ENCODE assay signal across 26 mouse cellular contexts in genomic region chr11:51349665-51350064, GRCm38 (mm10). TPM values are rescaled to one million over a fixed set of nuclear protein-coding genes. Genes with fewer than 3 reads are reported as not detected.
DNase-seq lines count a peak whose midpoint lies in the region; ATAC-seq and TF ChIP-seq lines count a peak whose summit lies in the region.
"Had no signal": no experiment of that assay in that cellular context is flagged by ENCODE, and none has a peak within 500 bp of the region (broad histone marks: within the 10 kb centered on the region; RNA-seq: fewer than 3 reads in every experiment).

No protein-coding gene starts in this region.

- peak; percentile 34; the same call in 1 of the 2 replicates for ATAC-seq in forebrain, postnatal 0 days
- ATAC-seq in forebrain, embryonic 13.5 days, result no peak
- no peak for ATAC-seq in liver, embryonic 11.5 days (replicated peaks; ENCODE audit: low FRiP score)
- no peak for ATAC-seq in embryonic facial prominence, embryonic 15.5 days (ENCODE audit: insufficient number of reproducible peaks, low FRiP score, low TSS enrichment, low read depth)
- ATAC-seq: forebrain, embryonic 15.5 days; hindbrain, postnatal 0 days had no signal

- no peaks in the 10 kb centered on the region for H3K9me3 ChIP-seq in forebrain, postnatal 0 days (ENCODE audit: low read length)
- H3K9me3 ChIP-seq in forebrain, embryonic 13.5 days (replicated peaks), result no peaks in the 10 kb centered on the region
- no peaks in the 10 kb centered on the region for H3K9me3 ChIP-seq in liver, embryonic 11.5 days (ENCODE audit: control insufficient read depth, low read length)
- H3K9me3 ChIP-seq in CH12.LX (replicated peaks; ENCODE audit: low read length), result no peaks in the 10 kb centered on the region
- H3K9me3 ChIP-seq in embryonic facial prominence, embryonic 15.5 days (replicated peaks), result no peaks in the 10 kb centered on the region
- H3K9me3 ChIP-seq: embryonic facial prominence, embryonic 12.5 days; forebrain, embryonic 10.5 days; forebrain, embryonic 15.5 days; G1E; heart, embryonic 10.5 days; heart, embryonic 15.5 days; hindbrain, embryonic 13.5 days had no signal

- in situ Hi-C loops in CH12.LX (cut with MboI; ENCODE audit: low pct_ligation_motif_present, low pct_unique_long_range_greater_than_20kb, low sequenced_read_pairs), result no loop called here

- no peak for TF ChIP-seq CTCF in forebrain, postnatal 0 days (IDR thresholded peaks at IDR 0.05; ENCODE audit: low read depth)
- TF ChIP-seq CTCF in liver, adult 2 months (IDR thresholded peaks at IDR 0.05; ENCODE audit: low read depth, low read length), result no peak
- no peak for TF ChIP-seq CTCF in CH12.LX (conservative IDR thresholded peaks at IDR 0.05 in 1 of 2, IDR thresholded peaks at IDR 0.05 in 1 of 2; ENCODE audit: low read depth in 2 of 2, low read length in 2 of 2)

- no peaks in the 10 kb centered on the region for H3K27me3 ChIP-seq in forebrain, postnatal 0 days (ENCODE audit: insufficient read depth, low read length)
- H3K27me3 ChIP-seq in forebrain, embryonic 13.5 days, result no peaks in the 10 kb centered on the region
- no peaks in the 10 kb centered on the region for H3K27me3 ChIP-seq in liver, adult 2 months (ENCODE audit: control insufficient read depth, insufficient read depth, low read length)
- no peaks in the 10 kb centered on the region for H3K27me3 ChIP-seq in liver, embryonic 11.5 days (replicated peaks; ENCODE audit: control insufficient read depth, insufficient read depth, low read length)
- H3K27me3 ChIP-seq in CH12.LX (replicated peaks), result peaks cover 71% of the 10 kb centered on the region
- H3K27me3 ChIP-seq in embryonic facial prominence, embryonic 15.5 days, result no peaks in the 10 kb centered on the region
- H3K27me3 ChIP-seq: forebrain, embryonic 15.5 days; hindbrain, embryonic 13.5 days had no signal

- H3K4me3 ChIP-seq in forebrain, postnatal 0 days (ENCODE audit: low read depth, low read length), result no peak overlapping the region
- no peak overlapping the region for H3K4me3 ChIP-seq in forebrain, embryonic 13.5 days
- no peak overlapping the region for H3K4me3 ChIP-seq in liver, adult 2 months (ENCODE audit: insufficient read depth, low read depth, low read length)
- no peak overlapping the region for H3K4me3 ChIP-seq in liver, embryonic 11.5 days (ENCODE audit: low read depth, low read length)
- no peak overlapping the region for H3K4me3 ChIP-seq in CH12.LX (replicated peaks in 1 of 3; ENCODE audit: low read depth in 2 of 3, low read length in 2 of 3, poor library complexity in 1 of 3)
- H3K4me3 ChIP-seq in embryonic facial prominence, embryonic 15.5 days (replicated peaks), result no peak overlapping the region
- H3K4me3 ChIP-seq: embryonic facial prominence, embryonic 12.5 days; erythroblast, embryonic 14.5 days; forebrain, embryonic 10.5 days; forebrain, embryonic 15.5 days; heart, embryonic 10.5 days; heart, embryonic 15.5 days; hindbrain, embryonic 13.5 days had no signal

- H3K79me2 ChIP-seq in liver, adult 2 months (ENCODE audit: control insufficient read depth, insufficient read depth, low read length), result no peaks in the 10 kb centered on the region
- H3K79me2 ChIP-seq in CH12.LX (replicated peaks; ENCODE audit: control insufficient read depth, extremely low read depth, insufficient read depth, poor library complexity, severe bottlenecking), result no peaks in the 10 kb centered on the region

- no peak for TF ChIP-seq POLR2A in liver, adult 2 months (IDR thresholded peaks at IDR 0.05; ENCODE audit: extremely low read depth, insufficient read depth, low read length)
- no peak for TF ChIP-seq POLR2A in CH12.LX (IDR thresholded peaks at IDR 0.05; ENCODE audit: low read depth, low read length)

- H3K4me1 ChIP-seq in forebrain, postnatal 0 days (ENCODE audit: insufficient read depth), result no peaks in the 10 kb centered on the region
- H3K4me1 ChIP-seq in forebrain, embryonic 13.5 days, result no peaks in the 10 kb centered on the region
- H3K4me1 ChIP-seq in liver, adult 2 months (ENCODE audit: control insufficient read depth, insufficient read depth, low read length), result no peaks in the 10 kb centered on the region
- no peaks in the 10 kb centered on the region for H3K4me1 ChIP-seq in liver, embryonic 11.5 days (replicated peaks; ENCODE audit: control insufficient read depth, insufficient read depth, low read length)
- H3K4me1 ChIP-seq in CH12.LX (ENCODE audit: control insufficient read depth in 1 of 2, insufficient read depth in 2 of 2), result peaks cover 0 to 11% of the 10 kb centered on the region in 2 experiments; a peak in 2 of 4 replicates
- H3K4me1 ChIP-seq in embryonic facial prominence, embryonic 15.5 days, result peaks cover 36% of the 10 kb centered on the region
- H3K4me1 ChIP-seq: forebrain, embryonic 15.5 days had no signal

- no peak for TF ChIP-seq RAD21 in CH12.LX (IDR thresholded peaks at IDR 0.05; ENCODE audit: low read depth, low read length)

- H3K9ac ChIP-seq in forebrain, postnatal 0 days, result no peak overlapping the region
- H3K9ac ChIP-seq in forebrain, embryonic 13.5 days, result no peak overlapping the region
- H3K9ac ChIP-seq in liver, adult 2 months (ENCODE audit: low read depth, low read length), result no peak overlapping the region
- H3K9ac ChIP-seq in liver, embryonic 11.5 days (ENCODE audit: low read depth, low read length), result no peak overlapping the region
- no peak overlapping the region for H3K9ac ChIP-seq in CH12.LX (ENCODE audit: insufficient read depth, low read depth)
- H3K9ac ChIP-seq in embryonic facial prominence, embryonic 15.5 days, result no peak overlapping the region
- H3K9ac ChIP-seq: embryonic facial prominence, embryonic 12.5 days; forebrain, embryonic 15.5 days; heart, embryonic 15.5 days; hindbrain, embryonic 13.5 days had no signal

- H3K27ac ChIP-seq in forebrain, postnatal 0 days (ENCODE audit: low read depth, low read length), result no peak overlapping the region
- no peak overlapping the region for H3K27ac ChIP-seq in forebrain, embryonic 13.5 days
- no peak overlapping the region for H3K27ac ChIP-seq in liver, adult 2 months (replicated peaks; ENCODE audit: insufficient read depth, low read depth, low read length)
- no peak overlapping the region for H3K27ac ChIP-seq in liver, embryonic 11.5 days (ENCODE audit: low read depth, low read length)
- no peak overlapping the region for H3K27ac ChIP-seq in CH12.LX (ENCODE audit: insufficient read depth, low read depth)
- H3K27ac ChIP-seq in embryonic facial prominence, embryonic 15.5 days (replicated peaks), result 0 out of 2 replicates have a peak overlapping the region, but pooled peaks have one; percentile 4
- H3K27ac ChIP-seq: embryonic facial prominence, embryonic 12.5 days; forebrain, embryonic 10.5 days; forebrain, embryonic 15.5 days; heart, embryonic 10.5 days; heart, embryonic 15.5 days; hindbrain, embryonic 13.5 days; hindbrain, postnatal 0 days had no signal

- H3K4me2 ChIP-seq in forebrain, postnatal 0 days (ENCODE audit: low read depth), result no peak overlapping the region
- no peak overlapping the region for H3K4me2 ChIP-seq in forebrain, embryonic 13.5 days
- no peak overlapping the region for H3K4me2 ChIP-seq in liver, embryonic 11.5 days
- no peak overlapping the region for H3K4me2 ChIP-seq in CH12.LX (ENCODE audit: insufficient read depth, low read depth, poor library complexity, severe bottlenecking)
- no peak overlapping the region for H3K4me2 ChIP-seq in embryonic facial prominence, embryonic 15.5 days (replicated peaks)
- H3K4me2 ChIP-seq: embryonic facial prominence, embryonic 12.5 days; forebrain, embryonic 15.5 days; heart, embryonic 15.5 days; hindbrain, embryonic 13.5 days had no signal

- H3K36me3 ChIP-seq in forebrain, postnatal 0 days (ENCODE audit: insufficient read depth), result no peaks in the 10 kb centered on the region
- no peaks in the 10 kb centered on the region for H3K36me3 ChIP-seq in forebrain, embryonic 13.5 days (ENCODE audit: poor library complexity, severe bottlenecking)
- no peaks in the 10 kb centered on the region for H3K36me3 ChIP-seq in liver, adult 2 months (ENCODE audit: control insufficient read depth, insufficient read depth, low read length)
- no peaks in the 10 kb centered on the region for H3K36me3 ChIP-seq in liver, embryonic 11.5 days (ENCODE audit: control insufficient read depth, insufficient read depth, low read length)
- H3K36me3 ChIP-seq in CH12.LX (replicated peaks in 1 of 2; ENCODE audit: control insufficient read depth in 1 of 2, insufficient read depth in 1 of 2, low read length in 1 of 2), result no peaks in the 10 kb centered on the region
- H3K36me3 ChIP-seq in embryonic facial prominence, embryonic 15.5 days, result no peaks in the 10 kb centered on the region
- H3K36me3 ChIP-seq: embryonic facial prominence, embryonic 12.5 days; forebrain, embryonic 10.5 days; forebrain, embryonic 15.5 days; G1E; heart, embryonic 10.5 days; heart, embryonic 15.5 days; hindbrain, embryonic 13.5 days had no signal

- dilution Hi-C loops in CH12.LX (cut with MboI; ENCODE audit: extremely low pct_ligation_motif_present, extremely low pct_unique_long_range_greater_than_20kb, low sequenced_read_pairs), result no loop called here

- DNase-seq in forebrain, postnatal 0 days, result no peak
- peak; percentile 12 for DNase-seq in liver, adult 2 months (ENCODE audit: extremely low read depth, low read depth, low spot score)
- no peak for DNase-seq in liver, embryonic 11.5 days (ENCODE audit: low spot score)
- DNase-seq in CH12.LX (ENCODE audit: extremely low read depth), result peak; percentile 10
- no peak for DNase-seq in kidney, adult 11 months
- DNase-seq in right cerebral cortex, postnatal 36 days (ENCODE audit: low spot score in 2 of 2), result no peak
- DNase-seq: adrenal gland, adult 8-10 months; adrenal gland, postnatal 36 days; cerebellum, adult 11 months; cerebellum, adult 8-10 months; cerebellum, postnatal 14 days; embryo, embryonic 11 days; gastrocnemius, postnatal 14 days; heart, adult 18-20 months; heart, postnatal 14 days had no signal

- no peak for TF ChIP-seq EP300 in CH12.LX (IDR thresholded peaks at IDR 0.05; ENCODE audit: low read length)

TF ChIP-seq in CH12.LX, 34 proteins besides CTCF, POLR2A, EP300 and RAD21:
- TF ChIP-seq HCFC1 (IDR thresholded peaks at IDR 0.05; ENCODE audit: low read depth, low read length), result no peak
- TF ChIP-seq MAFK (IDR thresholded peaks at IDR 0.05; ENCODE audit: insufficient replicate concordance, low read length), result peak; percentile 98

RNA-seq across cellular contexts. Expression of gene Col23a1, which starts 59.9 kb away (rescaled TPM):
- total RNA-seq in forebrain, postnatal 0 days (2014; rRNA removed), result 11.8 and 12.6 TPM in 2 replicates
- 3.2 and 3.8 TPM in 2 replicates for polyA plus RNA-seq in forebrain, postnatal 0 days (2015; fragmentation: Nextera tagmentation; extraction: Ambion mirVana)
- polyA plus RNA-seq in forebrain, embryonic 13.5 days (2015; fragmentation: Nextera tagmentation; extraction: Ambion mirVana), result 1.3 and 1.7 TPM in 2 replicates
- 0.07 and 0.09 TPM in 2 replicates for total RNA-seq in liver, adult 2 months (2014; rRNA removed)
- polyA plus RNA-seq in liver, adult 2 months (2012; rRNA removed), result 0.05 TPM in 1 of 2 replicates, not detected in the other
- 1.6 and 2.0 TPM in 2 replicates for polyA plus RNA-seq in liver, embryonic 11.5 days (2014; fragmentation: Nextera tagmentation; extraction: Ambion mirVana)
- total RNA-seq in CH12.LX (2012; rRNA removed) (0.08 and 0.21 TPM in 2 replicates), CH12.LX (2014; rRNA removed) (0.04 and 0.11 TPM in 2 replicates)
- polyA plus RNA-seq in CH12.LX (2012; ENCODE audit: insufficient read length, low read depth), result 0.20 and 0.38 TPM in 2 replicates
- 26.2 and 28.8 TPM in 2 replicates for polyA plus RNA-seq in embryonic facial prominence, embryonic 15.5 days (2015; fragmentation: Nextera tagmentation; extraction: Ambion mirVana)
- polyA plus RNA-seq: erythroblast, embryonic 14.5 days had no signal

Comparison
In these comparisons a context has a peak if more than half of its experiments do, and no peak if none do; other contexts are left out.
1. DNase-seq: peak in liver, adult 2 months (single experiment) and CH12.LX (single experiment); none in forebrain, postnatal 0 days (single experiment), liver, embryonic 11.5 days (single experiment), kidney, adult 11 months (single experiment) and right cerebral cortex, postnatal 36 days (0 of 2).